Mouse (Mus musculus) v-Abl transformed pro-B cells (cell line): ENCODE measurements around the gene Cyp2w1.

Experiments used
- in situ Hi-C, 2 experiments: fragments of 400-800 bp; cut with MboI; formaldehyde crosslinking; loops; one replicate each; pipeline ENCODE4 v1.15.1; 2025; ENCODE audit not compliant: unreplicated experiment in 2 of 2

The Cyp2w1 gene

DNA sequence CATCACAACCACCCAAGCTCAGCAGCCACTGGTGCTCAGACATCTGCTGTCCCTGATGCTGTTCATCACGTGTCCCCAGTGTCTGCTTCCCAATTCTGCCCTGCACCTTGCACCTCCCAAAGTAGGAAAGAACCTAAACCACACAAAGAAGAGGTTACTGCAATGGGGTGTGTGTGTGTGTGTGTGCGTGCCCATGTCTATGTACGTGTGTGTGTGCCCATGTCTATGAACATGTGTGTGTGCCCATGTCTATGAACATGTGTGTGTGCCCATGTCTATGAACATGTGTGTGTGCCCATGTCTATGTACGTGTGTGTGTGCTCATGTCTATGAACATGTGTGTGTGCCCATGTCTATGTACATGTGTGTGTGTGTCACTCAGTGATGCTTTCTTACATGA is 43.1 kb downstream of the Cyp2w1 start:
- in situ Hi-C loops, result no loop called here

DNA sequence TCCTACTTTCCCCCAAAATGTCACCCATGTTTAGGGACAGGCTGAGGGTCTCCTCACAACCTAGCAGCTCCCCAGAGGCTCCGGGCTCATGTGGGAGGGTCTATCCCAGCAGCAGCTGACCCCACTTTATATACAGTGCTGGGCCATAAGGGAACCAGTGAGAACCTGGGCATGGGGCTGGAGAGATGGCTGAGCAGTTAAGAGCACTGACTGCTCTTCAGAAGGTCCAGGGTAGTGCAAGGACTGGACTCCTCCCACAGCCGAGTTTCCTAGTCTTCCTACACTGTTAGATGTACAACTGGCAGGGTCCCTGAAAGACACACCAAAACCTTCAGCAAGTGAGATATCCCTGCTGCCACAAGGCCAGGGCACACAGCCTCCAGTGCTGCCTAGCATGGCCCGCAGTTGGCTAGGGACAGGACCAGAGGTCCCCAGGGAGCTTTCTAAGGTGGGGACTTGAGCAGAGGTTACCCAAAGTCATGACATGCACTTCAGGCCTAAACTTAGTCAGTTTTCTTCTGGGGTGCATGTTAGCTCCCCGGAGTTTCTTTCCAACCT is 45.0 kb downstream of the Cyp2w1 start:
- in situ Hi-C loops, result no loop called here

DNA sequence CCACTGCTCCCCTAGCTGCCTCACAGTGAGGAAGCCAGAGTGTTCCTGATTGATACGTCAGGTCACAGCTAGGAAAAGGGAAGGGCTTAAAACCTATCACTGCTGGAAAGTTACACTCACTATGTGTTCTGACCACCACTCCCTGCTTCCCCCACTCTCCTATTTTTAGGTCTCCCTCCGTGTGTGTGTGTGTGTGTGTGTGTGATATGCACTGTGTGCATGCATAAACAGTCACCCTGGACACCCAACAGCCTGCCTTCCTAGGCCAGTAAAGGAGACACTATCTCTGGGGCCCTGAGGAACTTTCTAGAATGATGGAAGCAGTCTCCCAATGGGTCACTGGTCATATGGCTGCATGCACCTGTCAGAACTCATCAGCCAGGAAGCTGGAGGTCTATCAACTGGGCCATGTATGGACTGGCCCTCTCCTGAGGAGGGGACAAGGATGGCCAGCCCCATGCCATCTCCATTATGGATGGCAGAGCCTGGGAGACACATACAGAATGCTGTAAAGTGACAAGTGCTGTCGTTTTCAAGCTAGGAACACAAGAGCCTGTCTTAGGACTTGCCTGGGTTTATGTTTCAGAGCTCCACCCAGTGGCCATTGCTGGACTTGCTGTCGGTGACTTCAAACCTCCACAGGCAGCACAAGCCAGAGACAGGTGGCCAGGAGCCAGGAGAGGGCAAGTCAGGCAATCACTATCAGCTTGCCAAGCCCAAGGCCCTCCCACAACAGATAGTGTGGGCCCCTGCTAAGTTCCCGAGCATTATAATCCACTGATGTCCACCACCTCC is 45.7 kb downstream of the Cyp2w1 start:
- in situ Hi-C loops, result no loop called here

DNA sequence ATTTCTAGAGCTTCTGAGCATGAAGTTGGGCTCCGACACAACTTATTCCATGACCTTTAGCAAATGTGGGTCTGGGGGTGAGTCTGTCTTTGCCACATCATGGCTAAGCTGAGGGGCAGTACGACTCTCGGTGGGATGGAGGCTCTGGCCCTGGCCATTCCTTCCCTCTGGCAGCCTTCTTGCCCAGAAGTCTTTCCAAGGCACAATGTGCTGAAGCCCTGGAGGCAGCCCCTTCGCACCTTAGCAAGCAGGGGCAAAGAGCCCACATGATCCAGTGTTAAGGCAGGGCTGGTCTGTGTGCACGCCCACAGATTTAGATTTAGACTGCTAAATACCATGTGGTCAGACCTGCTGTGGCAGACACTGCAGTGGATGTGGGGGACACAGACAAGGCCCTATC is 46.4 kb downstream of the Cyp2w1 start:
- in situ Hi-C loops, result no loop called here

DNA sequence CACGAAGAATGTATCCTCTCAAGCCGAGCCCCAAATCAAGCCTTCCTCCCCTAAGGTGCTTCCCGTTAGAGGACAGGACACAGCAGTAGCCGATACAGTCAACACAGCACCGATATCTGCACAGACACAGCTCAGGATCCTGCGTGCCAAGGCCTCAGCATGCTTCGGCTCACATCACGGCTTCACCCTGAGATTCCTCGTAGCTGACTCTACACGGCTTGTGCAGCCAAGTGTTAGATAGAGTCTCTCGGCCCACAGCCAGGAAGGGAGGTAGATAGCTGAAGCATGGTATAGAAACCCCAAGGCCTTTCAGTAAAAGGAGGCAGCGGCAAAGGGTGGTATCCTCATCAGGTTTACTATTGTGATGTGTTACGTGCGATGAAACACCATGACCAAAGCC is 47.6 kb downstream of the Cyp2w1 start:
- in situ Hi-C loops, result loop anchor here (5.0 kb wide), 1 partner anchor 38 kb away; no protein-coding TSS in a partner anchor

DNA sequence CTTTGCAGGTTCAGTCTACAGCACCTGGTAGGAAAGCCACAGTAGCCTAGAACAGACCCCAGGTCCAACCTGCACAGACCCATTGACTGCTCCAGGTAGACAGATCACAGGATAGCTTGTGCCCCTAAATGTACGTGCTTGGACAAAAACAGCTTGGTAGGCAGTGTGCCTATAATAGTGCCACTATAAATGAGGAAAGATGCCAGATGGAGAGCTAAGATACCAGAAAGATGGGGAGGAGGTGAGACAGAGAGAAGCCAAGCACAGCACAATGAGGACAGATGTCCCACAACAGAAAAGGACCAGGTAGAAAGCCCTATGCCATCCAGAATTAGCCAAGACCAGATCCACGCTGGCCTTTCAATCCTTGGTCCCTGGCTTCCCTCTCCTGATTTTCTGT is 49.7 kb downstream of the Cyp2w1 start:
- in situ Hi-C loops, result loop anchor here (5.0 kb wide), 1 partner anchor 40 kb away; no protein-coding TSS in a partner anchor

DNA sequence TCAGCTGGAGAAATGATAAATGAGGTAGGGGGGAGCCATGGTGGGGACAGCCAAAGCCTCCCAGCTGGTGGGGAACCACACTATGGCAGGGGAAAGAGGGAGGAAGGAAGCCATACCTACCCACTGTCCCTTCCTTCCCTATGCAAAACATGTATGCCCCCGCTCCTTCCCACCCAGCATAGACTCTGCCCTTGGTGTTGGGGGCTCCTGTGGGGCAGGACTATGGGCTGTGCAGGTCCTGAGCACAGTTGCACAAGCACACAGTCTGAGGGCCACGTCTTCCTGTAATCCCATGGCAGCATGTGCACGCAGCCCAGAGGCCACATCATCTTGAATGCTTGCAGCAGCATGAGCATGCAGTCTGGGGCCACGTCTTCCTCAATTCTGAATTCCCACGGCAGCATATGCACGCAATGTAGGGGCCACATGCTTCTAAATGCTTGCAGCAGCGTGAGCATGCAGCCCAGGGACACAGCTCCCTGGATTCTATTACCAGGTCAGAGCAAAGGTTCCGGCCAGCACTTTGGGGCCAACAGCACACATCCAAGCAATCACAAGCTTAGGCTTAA is 51.4 kb downstream of the Cyp2w1 start:
- in situ Hi-C loops, result loop anchor here (5.0 kb wide), 1 partner anchor 41 kb away; no protein-coding TSS in a partner anchor

DNA sequence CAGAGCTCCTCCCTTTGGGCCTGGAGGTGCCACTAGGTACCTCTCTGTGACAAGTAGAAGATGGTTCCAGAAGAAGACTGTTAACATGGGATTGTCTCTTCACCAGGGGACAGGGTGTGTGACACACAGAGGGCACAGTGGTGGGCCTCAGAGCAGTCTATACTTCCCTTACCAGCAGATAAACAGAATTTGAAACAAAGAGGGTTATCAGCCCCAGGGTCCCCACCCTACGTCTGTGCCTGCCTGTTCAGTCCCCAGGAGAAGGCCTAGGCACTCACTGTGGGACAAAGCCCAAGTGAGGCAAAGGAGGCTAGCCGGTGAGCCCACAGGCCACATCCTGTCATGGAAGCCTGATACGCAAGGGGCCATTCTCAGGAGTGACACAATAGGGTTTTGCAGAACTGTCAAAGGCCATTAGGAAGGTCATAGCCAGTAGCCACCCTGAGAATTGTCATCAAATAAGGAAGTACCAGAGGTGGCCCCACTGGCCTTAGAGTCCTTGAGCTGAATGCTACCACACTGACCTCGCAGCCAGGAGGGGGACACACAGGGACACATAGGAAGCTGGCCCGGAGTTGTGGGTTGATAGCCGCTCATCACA is 52.5 kb downstream of the Cyp2w1 start, which contains the start of gene C130050O18Rik:
C130050O18Rik (plus strand) TSS at position 480 of the 601 bp plus-strand sequence.
- in situ Hi-C loops, result loop anchor here (5.0 kb wide), 1 partner anchor 43 kb away; no protein-coding TSS in a partner anchor

DNA sequence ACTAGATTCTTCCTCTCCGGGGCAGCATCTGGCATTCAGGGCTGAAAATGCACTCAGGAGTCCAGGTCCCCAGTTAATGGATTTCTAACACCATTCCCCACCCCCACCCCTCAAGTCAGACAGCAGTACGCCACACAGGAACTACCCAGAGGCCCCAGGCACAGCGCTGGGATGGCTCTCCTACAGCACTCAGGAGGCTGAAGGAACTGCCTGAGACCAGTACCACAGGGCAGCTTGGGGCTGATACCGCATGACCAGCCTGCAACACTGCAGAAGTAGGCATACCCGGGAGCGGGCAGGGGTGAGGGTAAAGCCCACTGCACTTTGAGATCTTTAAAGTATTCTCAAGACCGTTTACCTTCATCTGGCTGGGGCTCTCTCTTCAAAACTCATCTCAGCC is 53.1 kb downstream of the Cyp2w1 start:
- in situ Hi-C loops, result no loop called here

DNA sequence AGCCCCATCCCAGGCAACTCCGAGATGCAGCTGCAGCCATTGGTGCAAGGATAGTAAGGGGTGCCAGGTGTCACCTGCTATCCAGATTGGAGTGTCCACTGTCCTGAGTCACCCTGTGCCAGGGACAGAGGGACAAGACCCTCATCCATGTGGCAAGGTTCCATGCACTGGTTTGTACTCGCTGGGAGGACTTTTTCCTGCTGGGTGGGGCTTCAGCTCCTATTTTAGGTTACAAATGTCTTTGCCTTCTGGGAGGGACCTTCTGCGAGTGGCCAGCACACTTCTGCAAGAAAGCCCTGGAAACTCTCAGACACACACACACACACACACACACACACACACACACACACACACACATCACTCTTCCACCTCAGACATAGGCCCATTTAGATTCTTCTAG is 53.5 kb downstream of the Cyp2w1 start:
- in situ Hi-C loops, result no loop called here
